Mouse (Mus musculus) midbrain, embryonic 12.5 days (tissue): Measurements from ENCODE around the gene Pcmtd2. TPM values are rescaled to one million over a fixed set of nuclear protein-coding genes. Genes with fewer than 3 reads are reported as not detected.
A peak's percentile ranks its signal among the peaks of the same experiment; 100 is the strongest.
"Not testable (repeated sequence)": the region's sequence is repeated elsewhere in the genome, so short reads cannot be mapped to it uniquely, and the experiment has no call there.

Experiments
- ATAC-seq: fragments of 200-750 bp; cut with Nextera tagmentation; 2 replicates; pipeline ENCODE4 v1.8.0; 2017; ENCODE audit warnings: low read depth, moderate TSS enrichment, moderate library complexity; ENCODE audit not compliant: low FRiP score
- H3K27ac ChIP-seq: fragments of 300-500 bp; sonication (generic); replicated peaks from 2 replicates; pipeline ENCODE4 v1.5.1; 2016; ENCODE audit warnings: mild to moderate bottlenecking
- H3K27me3 ChIP-seq: fragments of 300-500 bp; sonication (generic); 2 replicates; pipeline ENCODE4 v1.6.1; 2016; ENCODE audit warnings: mild to moderate bottlenecking
- H3K36me3 ChIP-seq: fragments of 300-500 bp; sonication (generic); 2 replicates; pipeline ENCODE4 v1.6.1; 2016
- H3K4me1 ChIP-seq: fragments of 300-500 bp; sonication (generic); 2 replicates; pipeline ENCODE4 v1.6.1; 2016
- H3K4me2 ChIP-seq: fragments of 300-500 bp; sonication (generic); replicated peaks from 2 replicates; pipeline ENCODE4 v1.6.1; 2016; ENCODE audit warnings: mild to moderate bottlenecking, moderate library complexity
- H3K4me3 ChIP-seq: fragments of 300-500 bp; sonication (generic); 2 replicates; pipeline ENCODE4 v1.5.1; 2016; ENCODE audit warnings: mild to moderate bottlenecking
- H3K9ac ChIP-seq: fragments of 300-500 bp; sonication (generic); replicated peaks from 2 replicates; pipeline ENCODE4 v1.6.1; 2016; ENCODE audit warnings: mild to moderate bottlenecking, moderate library complexity
- H3K9me3 ChIP-seq: fragments of 300-500 bp; sonication (generic); 2 replicates; pipeline ENCODE4 v1.6.1; 2016; ENCODE audit warnings: mild to moderate bottlenecking
- WGBS: fragments of 180-500 bp; shearing (Covaris S2); methylation state at CpG from one replicate; pipeline ENCODE4 v1.1.7; 2016; 5-methylcytosine and 5-hydroxymethylcytosine counted together
- polyA plus RNA-seq: library from polyadenylated mRNA; unstranded; fragments of >200 nt; fragmentation: Nextera tagmentation; extraction: Ambion mirVana; gene quantifications from 2 replicates; pipeline ENCODE4 v1.2.1, GENCODE M21; 2016

The Pcmtd2 gene
- polyA plus RNA-seq = 40.0 and 42.9 TPM in 2 replicates

GRCm38 (mm10) chr2:181837372-181838292, at the start of gene Pcmtd2:
Pcmtd2 (plus strand) TSS chr2:181837854.
- H3K27me3 ChIP-seq = no peaks in the 10 kb centered on the region
- peak; percentile 98 for ATAC-seq
- H3K4me1 ChIP-seq = peaks cover 12% of the 10 kb centered on the region
- H3K36me3 ChIP-seq = peaks cover 7% of the 10 kb centered on the region
- no peaks in the 10 kb centered on the region for H3K9me3 ChIP-seq
- H3K4me3 ChIP-seq = peak within 1 kb of the TSS; percentile 84
- 1% methylated on average over 35 of the region's 35 CpGs for WGBS
- H3K9ac ChIP-seq = peak within 1 kb of the TSS; percentile 82
- H3K4me2 ChIP-seq = peak within 1 kb of the TSS; percentile 70
- H3K27ac ChIP-seq = peak within 1 kb of the TSS; percentile 86

GRCm38 (mm10) chr2:181789396-181789795, 48.3 kb upstream of the Pcmtd2 start:
- Histone ChIP-seq H3K9me3 (no peaks in the 10 kb centered on the region), H3K4me3 (no peak overlapping the region), H3K9ac (no peak overlapping the region), H3K4me1 (peaks cover 9% of the 10 kb centered on the region), H3K4me2 (no peak overlapping the region), H3K27ac (no peak overlapping the region), H3K36me3 (peaks cover 61% of the 10 kb centered on the region), H3K27me3 (no peaks in the 10 kb centered on the region)
- no peak for ATAC-seq
- 83% methylated on average over 6 of the region's 6 CpGs for WGBS

GRCm38 (mm10) chr2:181793186-181793585, 44.5 kb upstream of the Pcmtd2 start:
- not testable (repeated sequence) for H3K9me3 ChIP-seq, H3K9ac ChIP-seq, H3K4me1 ChIP-seq, H3K27ac ChIP-seq, H3K27me3 ChIP-seq, H3K4me2 ChIP-seq, ATAC-seq, H3K4me3 ChIP-seq
- WGBS = 86% methylated on average over 8 of the region's 8 CpGs
- H3K36me3 ChIP-seq = peaks cover 64% of the 10 kb centered on the region

DNA sequence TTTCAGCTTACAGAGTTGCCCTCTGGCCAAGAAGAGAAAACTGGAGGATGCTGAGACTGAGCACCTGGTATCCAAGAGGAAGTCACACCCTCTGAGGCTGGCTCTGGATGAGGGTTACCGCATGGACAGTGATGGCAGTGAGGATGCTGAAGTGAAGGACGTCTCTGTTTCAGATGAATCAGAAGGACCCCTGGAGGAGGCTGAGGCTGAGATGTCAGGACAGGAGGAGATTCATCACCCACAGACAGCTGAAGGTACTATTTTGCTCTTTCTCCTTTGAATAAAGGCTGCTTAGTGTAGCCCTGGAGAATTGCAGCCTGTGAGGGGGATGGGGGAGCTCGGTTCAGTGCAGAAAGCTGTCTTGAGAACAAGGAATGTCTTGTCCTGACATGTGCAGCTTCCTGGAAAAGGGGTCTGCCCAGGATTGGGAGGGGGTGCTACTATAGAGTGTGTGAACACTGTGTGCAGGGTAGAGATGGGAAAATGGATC, 42.0 kb upstream of the Pcmtd2 start:
- H3K9me3 ChIP-seq = no peaks in the 10 kb centered on the region
- 69% methylated on average over 3 of the region's 3 CpGs for WGBS
- H3K4me2 ChIP-seq = no peak overlapping the region
- H3K27me3 ChIP-seq = no peaks in the 10 kb centered on the region; the same call in 1 of the 2 replicates
- H3K27ac ChIP-seq = no peak overlapping the region
- H3K36me3 ChIP-seq = peaks cover 58% of the 10 kb centered on the region
- no peaks in the 10 kb centered on the region for H3K4me1 ChIP-seq
- ATAC-seq = no peak
- H3K9ac ChIP-seq = no peak overlapping the region
- H3K4me3 ChIP-seq = no peak overlapping the region

DNA sequence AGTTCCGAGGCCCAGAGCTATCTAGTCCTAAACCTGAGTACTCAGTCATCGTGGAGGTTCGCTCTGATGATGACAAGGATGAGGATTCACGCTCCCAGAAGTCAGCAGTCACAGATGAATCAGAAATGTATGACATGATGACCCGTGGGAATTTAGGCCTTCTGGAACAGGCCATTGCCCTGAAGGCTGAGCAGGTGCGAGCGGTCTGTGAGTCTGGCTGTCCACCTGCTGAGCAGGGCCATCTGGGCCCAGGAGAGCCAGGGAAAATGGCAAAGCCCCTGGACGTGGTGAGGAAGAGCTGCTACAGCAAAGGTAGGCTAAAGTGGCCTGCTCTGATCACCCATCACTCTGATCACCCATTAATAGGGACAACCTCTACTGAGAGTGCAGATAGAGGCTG, 40.0 kb upstream of the Pcmtd2 start:
- Histone ChIP-seq H3K9me3 (no peaks in the 10 kb centered on the region), H3K9ac (no peak overlapping the region), H3K36me3 (peaks cover 65% of the 10 kb centered on the region), H3K27ac (no peak overlapping the region), H3K4me3 (no peak overlapping the region), H3K27me3 (no peaks in the 10 kb centered on the region; the same call in 1 of the 2 replicates), H3K4me2 (no peak overlapping the region), H3K4me1 (no peaks in the 10 kb centered on the region)
- 80% methylated on average over 8 of the region's 8 CpGs for WGBS
- no peak for ATAC-seq

GRCm38 (mm10) chr2:181829032-181829650, 8.5 kb upstream of the Pcmtd2 start:
- Histone ChIP-seq H3K4me2 (no peak overlapping the region), H3K4me3 (no peak overlapping the region), H3K36me3 (peaks cover 51% of the 10 kb centered on the region), H3K27ac (no peak overlapping the region), H3K9ac (no peak overlapping the region), H3K27me3 (no peaks in the 10 kb centered on the region), H3K4me1 (no peaks in the 10 kb centered on the region), H3K9me3 (no peaks in the 10 kb centered on the region)
- ATAC-seq = no peak
- 79% methylated on average over 2 of the region's 2 CpGs for WGBS

DNA sequence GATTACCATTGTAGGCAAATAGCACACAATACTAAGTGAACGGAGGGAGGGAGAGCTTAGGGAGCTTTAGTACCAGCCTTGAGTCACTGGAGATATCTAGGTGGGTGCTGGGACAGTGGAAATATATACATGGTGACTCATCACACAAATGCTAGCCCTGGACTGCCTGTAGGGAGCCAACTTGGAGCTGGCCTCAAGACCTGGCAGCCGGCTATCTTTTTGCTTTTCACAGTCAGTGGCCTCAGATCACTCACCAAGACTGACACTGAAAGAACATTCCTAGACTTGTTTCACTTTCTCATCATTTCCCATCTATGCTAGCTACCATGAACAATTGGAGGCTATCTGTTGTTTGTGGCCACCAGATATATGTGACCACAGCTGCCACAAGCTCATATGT, 4.9 kb upstream of the Pcmtd2 start:
- Histone ChIP-seq H3K9ac (no peak overlapping the region), H3K27me3 (no peaks in the 10 kb centered on the region), H3K4me3 (no peak overlapping the region), H3K4me1 (peaks cover 5% of the 10 kb centered on the region), H3K4me2 (no peak overlapping the region), H3K9me3 (no peaks in the 10 kb centered on the region), H3K27ac (no peak overlapping the region), H3K36me3 (peaks cover 20% of the 10 kb centered on the region)
- no peak for ATAC-seq
- 66% methylated on average over 2 of the region's 2 CpGs for WGBS

GRCm38 (mm10) chr2:181838293-181838680, 633 bp downstream of the Pcmtd2 start:
- peak; percentile 13; the same call in 1 of the 2 replicates for ATAC-seq
- peak overlapping the region; percentile 84 for H3K4me3 ChIP-seq
- peaks cover 12% of the 10 kb centered on the region for H3K4me1 ChIP-seq
- H3K36me3 ChIP-seq = peaks cover 9% of the 10 kb centered on the region
- H3K9ac ChIP-seq = peak overlapping the region; percentile 82
- WGBS = 0% methylated on average over 3 of the region's 3 CpGs
- peak overlapping the region; percentile 86 for H3K27ac ChIP-seq
- no peaks in the 10 kb centered on the region for H3K9me3 ChIP-seq
- H3K27me3 ChIP-seq = no peaks in the 10 kb centered on the region
- H3K4me2 ChIP-seq = peak overlapping the region; percentile 70

DNA sequence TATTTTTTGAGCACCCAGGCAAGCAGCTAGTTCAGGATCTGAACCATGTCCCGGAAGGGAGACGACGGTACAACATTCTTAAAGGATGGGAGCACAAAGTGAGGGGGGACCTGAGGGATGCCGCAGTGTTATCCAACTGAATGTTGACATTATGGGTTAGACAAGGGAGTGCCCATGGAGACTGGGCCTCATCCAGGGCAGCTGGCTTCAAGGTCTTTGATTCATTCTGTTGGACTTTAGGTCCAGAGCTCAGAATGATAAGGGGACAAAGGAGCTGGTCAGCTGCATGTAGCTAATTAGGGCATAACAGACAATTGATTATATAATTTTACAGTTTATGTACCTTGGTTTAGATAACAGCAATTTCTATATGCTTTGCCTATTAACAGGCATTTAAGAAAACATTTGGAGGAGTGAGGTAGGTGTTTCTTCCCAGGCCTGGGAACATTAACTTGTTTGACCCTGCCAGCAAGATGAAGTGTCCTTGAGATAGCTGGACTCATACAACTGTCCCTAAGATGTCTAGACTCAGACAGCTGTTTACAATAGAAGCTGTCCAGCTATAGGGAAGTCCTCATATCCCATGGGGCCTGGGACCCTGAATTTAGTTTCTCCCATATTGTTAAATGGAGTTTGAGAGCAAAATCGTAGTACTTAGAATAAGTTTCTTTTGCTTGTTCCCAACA, 8.2 kb downstream of the Pcmtd2 start:
- ATAC-seq = no peak
- Histone ChIP-seq H3K36me3 (peaks cover 45% of the 10 kb centered on the region), H3K27me3 (no peaks in the 10 kb centered on the region), H3K9me3 (no peaks in the 10 kb centered on the region), H3K4me3 (no peak overlapping the region), H3K4me2 (no peak overlapping the region), H3K27ac (no peak overlapping the region), H3K4me1 (no peaks in the 10 kb centered on the region), H3K9ac (no peak overlapping the region)
- 84% methylated on average over 5 of the region's 5 CpGs for WGBS

DNA sequence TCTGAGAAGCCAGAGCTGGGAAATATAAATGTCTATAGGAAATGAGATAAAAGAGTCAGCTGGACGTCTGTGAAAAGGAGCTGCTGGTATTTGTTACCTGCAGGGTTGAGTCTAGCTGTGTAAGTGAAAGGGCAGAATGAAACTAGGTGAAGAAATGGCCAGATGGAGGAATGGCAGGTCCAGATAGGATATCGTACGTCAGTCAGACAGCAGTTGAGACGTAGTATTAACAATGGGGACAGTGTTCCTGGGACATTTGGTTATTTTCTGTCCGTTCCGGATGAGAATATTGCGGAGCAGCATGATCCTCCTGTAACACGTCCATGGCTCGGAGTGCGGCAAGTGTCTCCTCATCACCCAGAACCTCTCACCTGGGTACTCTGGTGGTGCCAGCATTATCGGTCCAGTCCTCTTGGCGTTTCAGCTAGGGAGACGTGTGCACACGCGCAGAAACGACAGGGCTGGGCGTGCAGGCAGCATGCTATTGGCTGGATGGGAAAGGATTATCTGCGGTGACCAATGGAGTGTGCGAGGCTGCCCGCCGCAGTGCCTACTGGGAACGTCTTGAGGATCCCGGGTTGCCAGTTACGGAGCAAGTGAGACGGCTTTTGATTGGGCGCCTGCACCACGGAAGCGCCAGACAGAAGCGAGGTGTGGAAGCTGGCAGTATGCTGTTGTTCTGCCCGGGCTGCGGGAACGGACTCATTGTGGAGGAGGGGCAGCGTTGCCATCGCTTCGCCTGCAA, 26.3 kb downstream of the Pcmtd2 start, which contains the start of gene Polr3k:
TSS of gene Polr3k (plus strand) at position 547 of the 745 bp plus-strand sequence.
- peaks cover 16% of the 10 kb centered on the region for H3K4me1 ChIP-seq
- peak within 1 kb of the TSS; percentile 93 for H3K4me2 ChIP-seq
- peak within 1 kb of the TSS; percentile 84 for H3K27ac ChIP-seq
- H3K4me3 ChIP-seq = peak within 1 kb of the TSS; percentile 83
- 1% methylated on average over 35 of the region's 35 CpGs for WGBS
- H3K9me3 ChIP-seq = no peaks in the 10 kb centered on the region
- peaks cover 16% of the 10 kb centered on the region for H3K36me3 ChIP-seq
- ATAC-seq = peak; percentile 100
- no peaks in the 10 kb centered on the region for H3K27me3 ChIP-seq
- peak within 1 kb of the TSS; percentile 79 for H3K9ac ChIP-seq

GRCm38 (mm10) chr2:181864536-181864860, 26.8 kb downstream of the Pcmtd2 start:
- H3K4me1 ChIP-seq = peaks cover 16% of the 10 kb centered on the region
- peak overlapping the region; percentile 83 for H3K4me3 ChIP-seq
- peak overlapping the region; percentile 93 for H3K4me2 ChIP-seq
- peak overlapping the region; percentile 84 for H3K27ac ChIP-seq
- H3K27me3 ChIP-seq = no peaks in the 10 kb centered on the region
- under 1% methylated on average over 22 of the region's 22 CpGs for WGBS
- peak; percentile 62; the same call in 1 of the 2 replicates for ATAC-seq
- H3K36me3 ChIP-seq = peaks cover 21% of the 10 kb centered on the region
- peak overlapping the region; percentile 79 for H3K9ac ChIP-seq
- no peaks in the 10 kb centered on the region for H3K9me3 ChIP-seq
